Mouse (Mus musculus): Measurements from ENCODE around the gene Prr22.
A peak's percentile ranks its signal among the peaks of the same experiment; 100 is the strongest.

Prr22 gene

DNA sequence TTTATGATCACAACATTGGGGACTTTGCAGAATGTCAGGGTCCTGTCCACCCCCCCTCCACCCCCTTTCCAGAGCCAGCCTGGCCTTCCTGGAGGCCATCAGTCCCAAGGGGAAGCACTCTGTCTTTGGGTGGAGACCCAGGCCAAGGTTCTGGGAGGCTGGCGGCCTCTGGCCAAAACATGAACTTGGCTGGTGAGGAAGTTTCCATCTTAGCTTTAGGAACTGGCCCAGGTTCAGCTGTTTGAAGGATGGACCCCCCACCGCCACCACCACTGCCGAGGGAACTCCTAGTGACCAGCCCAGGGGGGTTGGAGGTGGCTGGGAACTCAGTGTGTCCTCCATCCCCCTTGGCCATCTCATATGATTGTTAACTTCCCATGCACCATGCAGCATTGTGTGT is 9.0 kb upstream of the Prr22 start:
- no peak for DNase-seq (ENCODE audit: low spot score in 2 of 2)

DNA sequence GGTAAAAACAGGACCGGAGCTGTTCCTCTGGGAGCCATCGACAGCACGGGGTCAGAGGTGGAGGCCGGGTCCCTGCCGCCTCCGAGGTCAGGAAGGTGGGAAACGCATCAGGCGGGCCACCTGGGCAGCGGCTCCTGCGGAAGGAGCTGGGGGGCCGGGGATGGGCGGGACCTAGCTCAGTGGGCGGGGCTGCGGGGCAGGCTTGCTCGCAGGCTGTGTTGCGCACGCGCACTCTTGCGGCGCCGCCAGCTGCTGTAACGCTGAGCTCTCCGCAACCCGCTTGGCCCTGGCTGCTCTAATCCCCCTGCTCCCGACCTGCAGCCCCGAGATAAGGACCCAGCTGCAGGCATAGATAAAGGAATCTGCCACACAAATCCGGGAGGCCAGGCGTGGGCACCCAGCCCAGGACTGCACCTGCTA is 8.0 kb upstream of the Prr22 start:
- DNase-seq (ENCODE audit: low spot score in 2 of 2), result peak; percentile 87 to 95

DNA sequence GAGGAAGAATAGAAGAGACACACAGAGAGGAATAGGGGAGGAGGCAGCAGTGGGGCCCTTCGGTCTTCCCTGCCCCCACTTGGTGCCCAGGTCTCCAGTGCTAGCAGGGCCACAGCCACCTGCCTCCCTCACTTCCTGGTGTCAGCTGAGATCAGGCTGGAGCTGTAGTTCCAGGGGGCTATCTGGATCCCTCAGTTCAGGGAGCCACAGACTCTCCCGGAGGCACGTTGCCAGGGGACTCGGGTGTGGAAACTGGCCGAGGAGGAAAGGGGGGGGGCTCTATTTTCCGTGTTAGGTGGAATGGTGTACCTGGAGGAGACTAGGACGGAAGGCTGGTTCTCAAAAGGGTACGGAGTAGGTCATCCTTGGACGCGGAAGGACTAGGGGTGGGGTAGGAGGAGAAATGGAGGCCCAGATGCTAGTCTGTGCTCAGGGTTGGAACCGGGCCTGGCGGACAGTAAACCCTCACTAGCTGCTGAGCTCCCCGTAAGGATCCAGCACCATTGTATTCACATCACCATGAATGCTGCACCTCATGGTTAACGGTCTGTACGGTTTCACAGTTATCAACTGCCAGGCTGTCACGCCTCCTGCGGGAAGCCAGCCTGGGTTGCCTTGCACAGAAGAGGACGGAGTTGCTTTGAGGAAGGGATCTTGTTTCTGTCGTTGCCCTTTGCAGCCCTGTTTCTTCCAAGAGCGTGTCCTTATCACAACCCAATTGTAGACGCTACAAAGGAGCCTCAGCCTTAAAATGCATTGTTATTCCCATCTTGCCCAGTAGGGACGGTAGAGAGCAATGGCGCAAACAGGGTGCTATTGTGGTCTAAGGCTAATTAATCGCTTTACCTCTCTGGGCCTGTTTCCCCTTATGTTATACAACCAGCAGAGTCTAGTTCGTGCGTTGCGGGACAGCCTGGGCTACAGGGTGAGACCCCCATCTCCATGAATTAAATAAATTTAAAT is 7.0 kb upstream of the Prr22 start:
- peak; percentile 75 to 78 for DNase-seq (ENCODE audit: low spot score in 2 of 2)

DNA sequence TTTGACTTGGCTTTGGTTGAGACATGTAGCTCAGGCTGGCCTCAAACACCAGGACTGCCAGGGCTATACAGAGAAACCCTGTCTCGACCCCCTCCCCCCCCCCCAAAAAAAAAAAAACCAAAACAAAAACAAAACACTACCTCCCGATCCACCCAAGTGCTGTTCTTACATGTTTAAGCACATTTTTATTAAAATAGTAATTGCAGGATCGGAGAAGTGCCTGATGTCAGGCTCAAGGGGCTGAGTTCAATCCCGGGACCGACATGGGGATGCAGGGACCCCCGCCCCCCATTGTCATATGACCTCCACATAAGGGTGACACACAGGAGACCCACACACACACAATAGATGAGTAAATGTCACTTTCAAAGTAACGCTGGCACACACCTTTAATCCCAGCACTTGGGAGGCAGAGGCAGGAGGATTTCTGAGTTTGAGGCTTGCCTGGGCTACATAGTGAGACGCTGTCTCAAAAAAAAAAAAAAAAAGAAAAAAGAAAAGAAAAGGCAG is 6.3 kb upstream of the Prr22 start:
- DNase-seq (ENCODE audit: low spot score in 2 of 2), result no peak

DNA sequence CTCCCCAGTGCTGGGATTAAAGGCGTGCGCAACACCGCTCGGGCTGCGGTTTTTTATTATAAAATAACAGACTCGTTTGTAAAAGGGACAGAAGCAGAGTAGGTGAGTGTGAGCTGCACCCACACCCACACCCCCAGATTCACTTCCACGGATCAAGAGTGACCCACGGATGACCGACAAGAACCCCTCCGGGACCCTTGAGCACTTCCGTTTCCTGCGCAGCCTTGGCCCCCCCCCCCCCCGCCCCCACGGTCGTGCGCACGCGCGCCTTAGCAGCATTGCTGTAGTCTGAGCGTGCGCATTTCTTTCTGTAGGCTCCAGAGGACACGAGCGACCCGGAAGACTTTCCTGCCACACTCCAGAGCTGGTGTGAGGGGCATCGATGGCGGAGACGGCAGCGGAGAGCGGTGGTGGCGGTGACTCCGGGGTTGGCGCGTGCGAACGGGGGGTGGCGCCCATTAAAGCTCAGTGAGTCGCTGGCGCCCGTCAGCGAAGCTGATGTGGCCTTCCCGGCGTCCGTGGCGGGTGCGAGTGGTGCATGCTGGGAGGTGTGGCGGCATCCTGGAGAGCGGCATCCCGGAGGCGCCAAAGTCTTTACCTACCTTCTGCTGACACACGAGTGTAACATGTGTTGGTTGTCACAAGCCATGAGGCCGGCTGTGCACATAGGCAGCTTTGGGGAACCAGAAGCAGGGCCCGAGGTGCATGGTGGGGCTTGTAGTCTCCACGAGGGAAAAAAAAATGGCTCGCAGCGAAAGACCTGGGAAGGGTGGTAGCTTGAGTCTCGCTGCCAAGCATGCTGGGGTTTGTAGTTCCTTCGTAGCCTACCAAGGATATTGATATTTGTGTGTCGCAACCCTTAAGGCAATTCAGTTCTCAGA is 5.3 kb upstream of the Prr22 start, which contains the start of gene Dus3l:
Dus3l (plus strand) TSS at position 284 of the 881 bp plus-strand sequence.
- DNase-seq (ENCODE audit: low spot score in 2 of 2), result peak; percentile 89 to 97

DNA sequence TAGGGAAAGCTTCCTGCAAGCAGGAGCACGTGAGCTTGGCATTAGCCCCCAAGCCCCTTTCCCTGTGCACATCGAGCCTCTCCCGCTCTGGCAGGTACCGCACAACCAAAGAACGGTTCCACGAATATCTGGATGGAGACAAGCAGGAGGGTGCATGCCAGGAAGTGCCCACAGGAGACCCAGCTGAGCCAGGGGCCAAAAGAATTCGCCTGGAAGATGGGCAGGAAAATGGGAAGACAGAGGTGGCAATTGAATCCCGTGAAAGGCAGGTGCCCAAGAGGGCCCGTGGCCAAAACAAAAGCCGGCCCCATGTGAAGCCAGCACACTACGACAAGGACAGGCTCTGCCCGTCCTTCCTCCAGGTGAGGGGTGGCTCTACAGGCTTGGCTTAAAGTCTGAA is 4.6 kb upstream of the Prr22 start:
- no peak for DNase-seq (ENCODE audit: low spot score in 2 of 2)

DNA sequence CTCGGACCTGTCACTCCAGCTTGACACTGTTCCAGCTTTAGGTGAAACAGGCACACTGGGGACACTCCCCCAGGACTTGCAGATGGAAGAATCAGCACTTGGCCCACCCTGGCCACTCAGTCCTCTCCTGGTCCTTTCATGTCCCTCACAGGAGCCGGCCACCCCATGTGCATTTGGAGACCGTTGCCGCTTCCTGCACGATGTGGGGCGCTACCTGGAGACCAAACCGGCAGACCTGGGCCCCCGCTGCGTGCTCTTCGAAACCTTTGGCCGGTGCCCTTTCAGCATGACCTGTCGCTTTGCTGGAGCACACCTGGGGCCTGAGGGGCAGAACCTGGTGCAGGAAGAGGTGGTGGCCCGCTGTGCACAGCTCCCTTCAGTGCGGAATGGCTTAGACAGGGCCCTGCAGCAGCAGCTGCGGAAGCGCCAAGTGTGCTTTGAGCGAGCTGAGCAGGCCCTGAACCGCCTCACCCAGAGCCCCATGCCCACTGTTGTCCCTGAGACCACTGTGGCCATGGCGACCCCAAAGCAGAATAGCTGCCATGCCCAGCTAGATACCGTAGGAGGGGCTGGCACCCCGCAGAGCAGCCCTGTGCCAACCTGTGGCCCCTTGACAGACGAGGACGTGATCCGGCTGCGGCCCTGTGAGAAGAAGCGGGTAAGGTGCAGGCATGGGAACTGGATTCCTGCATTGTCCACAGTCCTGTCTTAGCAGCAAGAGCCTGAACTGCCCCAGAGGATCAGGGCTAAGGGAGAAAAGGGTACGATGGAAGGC is 3.2 kb upstream of the Prr22 start:
- DNase-seq (ENCODE audit: low spot score in 2 of 2), result no peak

DNA sequence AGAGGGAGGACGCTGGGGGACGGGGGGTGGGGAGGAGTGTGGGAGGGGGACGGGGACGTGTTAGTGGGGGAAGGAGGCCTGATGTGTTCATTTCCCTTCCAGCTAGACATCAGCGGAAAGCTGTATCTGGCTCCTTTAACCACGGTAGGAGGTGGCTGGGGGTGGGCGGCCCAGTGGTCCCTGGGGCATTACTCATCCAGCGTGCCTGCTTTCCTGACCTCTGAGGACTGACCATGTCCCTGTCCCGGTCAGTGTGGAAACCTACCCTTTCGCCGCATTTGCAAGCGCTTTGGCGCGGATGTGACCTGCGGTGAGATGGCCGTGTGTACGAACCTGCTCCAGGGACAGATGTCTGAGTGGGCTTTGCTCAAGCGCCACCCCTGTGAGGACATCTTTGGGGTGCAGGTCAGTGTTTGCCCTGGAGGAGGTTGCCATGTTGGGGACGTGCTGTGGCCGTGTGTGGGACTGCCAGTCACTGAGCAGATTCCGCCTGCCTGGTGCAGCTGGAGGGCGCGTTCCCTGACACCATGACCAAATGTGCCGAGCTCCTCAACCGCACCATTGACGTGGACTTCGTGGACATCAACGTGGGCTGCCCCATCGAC is 2.4 kb upstream of the Prr22 start:
- DNase-seq (ENCODE audit: low spot score in 2 of 2), result no peak

DNA sequence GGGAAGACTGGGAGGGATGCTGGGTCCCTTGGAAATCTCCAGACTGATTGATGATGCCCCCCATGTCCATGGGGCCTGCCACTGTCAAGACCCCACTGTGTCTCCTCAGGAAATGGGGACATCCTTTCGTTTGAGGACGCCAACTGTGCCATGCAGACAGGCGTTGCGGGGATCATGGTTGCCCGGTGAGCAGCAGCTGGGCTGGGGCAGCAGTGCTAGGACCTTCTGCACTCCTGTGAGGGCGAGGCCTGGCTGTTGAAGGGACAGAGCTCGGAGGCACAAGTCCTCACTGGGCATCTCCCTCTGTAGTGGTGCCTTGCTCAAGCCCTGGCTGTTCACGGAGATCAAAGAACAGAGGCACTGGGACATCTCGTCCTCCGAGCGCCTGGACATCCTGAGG is 1.1 kb upstream of the Prr22 start:
- no peak for DNase-seq (ENCODE audit: low spot score in 2 of 2)

DNA sequence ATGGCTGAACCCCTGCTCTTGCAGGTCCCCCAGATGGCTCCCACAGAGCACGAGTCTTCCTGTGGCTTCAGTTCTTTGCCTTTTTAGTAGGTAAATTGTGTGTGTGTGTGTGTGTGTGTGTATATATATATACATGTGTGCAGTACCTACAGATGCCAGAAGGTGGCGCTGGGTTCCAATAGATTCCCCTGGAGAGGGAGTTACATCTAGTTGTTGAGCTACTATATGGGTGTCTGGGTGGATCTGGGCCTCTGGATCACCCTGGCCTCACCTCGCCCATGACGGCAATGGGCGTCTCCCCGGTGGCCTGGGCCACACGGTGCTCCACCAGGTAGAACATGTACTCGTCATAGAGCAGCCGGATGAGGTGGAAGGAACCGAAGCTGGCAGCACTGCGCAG is 7.5 kb downstream of the Prr22 start:
- peak in 1 of 2 experiments; percentile 55 for DNase-seq (ENCODE audit: low spot score in 2 of 2)

DNA sequence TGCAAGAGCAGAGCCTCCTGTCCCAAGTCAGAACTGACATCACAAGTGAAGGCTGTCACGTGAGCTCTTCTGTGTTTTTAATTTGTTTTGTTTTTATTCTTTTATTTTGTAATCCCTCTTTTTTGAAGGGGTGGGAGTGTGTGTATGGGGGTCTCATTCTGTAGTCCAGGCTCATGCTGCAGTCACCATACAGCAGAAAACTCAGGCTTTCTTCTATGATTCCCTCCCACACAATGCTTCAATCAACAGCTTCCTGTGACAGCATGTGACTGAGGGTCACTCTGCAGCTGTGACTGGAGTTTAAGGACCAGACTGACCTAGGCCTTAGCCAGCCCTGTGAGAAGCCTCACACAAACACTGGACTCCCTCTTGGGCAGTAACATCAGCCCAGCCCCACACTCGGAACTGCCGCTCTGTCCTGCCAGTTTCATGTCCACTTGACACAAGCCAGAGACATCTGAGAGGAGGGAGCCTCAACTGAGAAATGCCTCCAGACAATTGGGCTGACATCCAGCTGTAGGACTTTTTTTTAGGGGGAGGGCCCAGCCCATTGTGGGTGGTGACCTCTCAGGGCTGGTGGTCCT is 8.8 kb downstream of the Prr22 start:
- no peak for DNase-seq (ENCODE audit: low spot score in 2 of 2)

DNA sequence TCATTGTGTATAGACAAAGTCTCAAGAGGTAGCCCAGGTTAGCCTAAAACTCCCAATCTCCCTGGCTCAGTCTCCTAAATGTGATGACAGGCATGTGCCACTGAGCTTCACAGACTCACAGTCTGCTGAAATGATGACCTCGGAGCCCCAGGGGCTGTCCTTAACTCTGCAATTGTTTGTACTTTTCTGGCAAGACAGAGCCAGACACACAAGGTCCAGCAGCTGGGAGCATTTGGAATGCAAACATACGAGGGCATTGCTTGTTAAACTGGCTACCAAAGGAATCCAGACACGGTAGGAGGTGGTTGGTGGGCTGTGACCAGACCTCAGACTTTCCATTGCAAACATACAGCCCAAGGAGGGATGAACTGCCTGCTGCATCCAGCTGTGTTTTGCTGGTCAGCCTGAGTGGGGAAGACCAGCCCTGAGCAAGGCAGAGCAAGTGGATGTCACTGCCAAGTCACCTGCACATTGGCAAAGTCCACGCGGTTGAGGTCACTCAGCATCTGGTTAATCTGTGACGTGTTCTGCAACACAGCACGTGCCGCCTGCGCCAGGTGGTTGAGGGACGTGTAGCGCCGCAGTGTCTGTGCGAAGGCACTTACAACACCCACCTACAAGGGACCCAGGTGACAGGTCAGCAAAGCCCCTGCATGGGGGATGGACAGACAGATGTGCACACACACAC is 10.4 kb downstream of the Prr22 start:
- no peak for DNase-seq (ENCODE audit: low spot score in 2 of 2)

DNA sequence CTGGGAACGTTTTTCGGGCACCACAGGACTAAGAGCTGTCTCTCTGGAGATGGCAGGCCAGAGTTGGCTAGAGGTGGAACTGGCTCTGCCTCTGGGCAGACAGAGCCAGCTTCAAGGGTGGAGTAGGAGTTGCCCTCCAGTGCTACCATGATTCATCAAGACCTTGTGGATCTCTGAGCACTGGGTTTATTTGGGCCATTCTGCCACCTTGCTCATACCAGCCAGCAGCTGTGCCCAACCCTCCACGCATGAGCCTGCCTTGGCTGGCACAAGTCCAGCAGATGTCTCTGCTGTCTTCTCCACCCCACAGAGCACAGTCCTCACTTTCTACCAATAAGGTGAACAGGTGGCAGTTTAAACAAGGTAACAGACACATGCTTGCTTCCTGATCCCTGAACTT is 18.8 kb downstream of the Prr22 start:
- no peak for DNase-seq (ENCODE audit: low spot score in 2 of 2)

DNA sequence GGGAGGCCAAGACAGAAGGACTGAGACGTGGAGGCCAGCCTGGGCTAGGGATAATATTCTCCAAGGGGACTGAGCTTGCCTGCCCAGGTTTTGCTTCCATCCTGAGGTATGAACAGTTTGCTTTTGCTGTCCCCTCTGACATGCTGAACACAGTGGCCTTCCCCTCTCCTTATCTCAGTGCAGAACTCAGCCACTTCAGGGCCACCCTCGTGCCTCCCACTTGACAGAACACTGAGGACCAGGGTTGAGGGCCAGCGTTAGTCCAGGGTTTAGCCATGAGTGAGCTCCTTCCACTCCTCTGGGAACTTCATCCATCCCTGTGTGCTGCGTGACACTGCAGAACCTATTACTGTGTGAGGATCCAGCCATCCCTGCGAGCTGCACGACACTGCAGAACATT is 19.2 kb downstream of the Prr22 start:
- DNase-seq (ENCODE audit: low spot score in 2 of 2), result no peak

DNA sequence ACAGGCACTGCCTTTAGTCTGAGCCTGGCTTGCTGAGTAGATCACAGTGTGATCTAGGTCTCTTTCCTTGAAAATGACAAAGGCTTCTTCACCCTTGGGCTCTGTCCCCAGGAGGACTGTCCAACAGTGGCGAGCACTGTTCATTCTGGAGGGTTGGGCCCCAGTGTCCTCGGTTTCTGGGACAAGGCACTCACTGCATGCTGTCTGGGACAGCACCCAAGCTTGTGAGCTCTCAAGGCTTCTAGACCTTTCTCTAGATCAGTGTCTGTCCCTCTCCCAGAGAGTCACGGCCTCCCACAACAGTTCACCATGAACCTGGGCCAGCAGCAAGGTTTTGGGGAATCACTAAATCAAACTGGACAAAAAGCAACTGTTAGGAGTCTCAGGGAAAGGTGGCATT is 22.5 kb downstream of the Prr22 start:
- DNase-seq (ENCODE audit: low spot score in 2 of 2), result no peak

DNA sequence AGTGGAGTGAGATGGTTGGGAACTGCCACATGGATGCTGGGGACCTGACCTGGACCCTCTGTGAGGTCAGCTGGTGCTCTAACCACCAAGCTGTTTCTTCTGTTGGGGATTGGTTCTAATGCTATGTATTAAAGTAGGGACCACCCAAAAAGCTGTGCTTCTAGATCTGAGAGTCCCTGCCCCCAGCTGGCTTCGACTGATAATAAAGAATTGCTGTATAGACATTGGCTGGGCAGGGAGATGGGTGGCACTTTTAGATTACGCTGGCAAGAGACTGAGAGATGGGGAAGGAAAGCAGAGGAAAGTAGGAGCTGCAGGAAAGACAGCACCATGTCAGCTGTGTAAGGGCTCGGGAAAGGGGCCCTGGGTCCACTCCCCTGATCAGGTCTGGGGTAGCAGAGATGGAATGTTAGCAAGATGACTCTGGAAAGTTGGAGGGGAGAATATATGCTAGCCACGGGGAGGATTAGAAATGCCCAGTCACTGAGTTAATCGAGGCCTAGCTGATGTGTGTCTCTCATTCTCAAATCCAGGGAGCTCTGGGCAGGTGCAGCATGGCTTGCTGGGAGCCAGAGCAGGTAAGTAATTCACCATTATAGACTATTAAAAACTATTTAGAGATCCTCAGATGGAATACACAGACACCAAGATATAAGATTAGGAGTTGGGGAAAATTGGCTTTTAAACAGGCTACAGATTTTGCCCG is 23.7 kb downstream of the Prr22 start:
- peak in 1 of 2 experiments; percentile 61 for DNase-seq (ENCODE audit: low spot score in 2 of 2)

DNA sequence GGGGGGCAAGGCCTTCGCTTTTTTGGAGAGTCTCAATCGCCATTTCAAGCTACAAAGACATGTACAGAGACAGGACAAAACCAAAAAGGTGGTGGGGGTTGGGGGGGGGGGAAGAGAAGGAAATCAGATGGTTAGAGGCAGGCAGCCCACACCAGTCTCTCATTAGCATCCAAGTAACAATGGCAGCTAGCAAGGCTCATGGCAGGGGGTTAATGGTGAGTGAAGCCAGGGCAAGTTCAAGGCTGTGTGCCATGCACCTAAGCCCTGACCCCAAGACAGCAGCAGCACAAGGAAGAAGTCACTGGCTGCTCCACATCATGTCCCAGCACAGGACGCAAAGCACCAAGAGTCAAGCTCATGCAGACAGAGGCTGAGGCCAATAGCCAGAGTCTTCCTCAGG is 29.2 kb downstream of the Prr22 start:
- DNase-seq (ENCODE audit: low spot score in 2 of 2), result no peak

DNA sequence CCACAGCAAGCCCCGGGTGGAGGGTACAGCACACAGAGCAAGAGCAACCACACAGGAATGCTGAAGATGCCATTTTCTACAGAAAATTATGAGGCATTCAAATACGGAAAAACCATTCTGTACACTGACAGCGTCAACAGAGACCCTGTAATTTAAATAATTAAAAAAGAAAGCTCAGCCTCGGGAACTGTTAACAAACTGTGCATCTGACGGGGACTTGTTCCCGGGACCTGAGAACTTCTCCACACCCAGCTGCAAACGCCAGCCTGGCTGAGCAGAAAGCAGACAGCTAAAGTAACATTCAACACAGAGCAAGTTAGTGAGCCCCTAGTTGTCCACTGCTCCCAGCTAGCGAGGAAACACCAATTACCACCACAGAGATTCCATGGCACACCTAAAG is 32.0 kb downstream of the Prr22 start:
- DNase-seq (ENCODE audit: low spot score in 2 of 2), result no peak

DNA sequence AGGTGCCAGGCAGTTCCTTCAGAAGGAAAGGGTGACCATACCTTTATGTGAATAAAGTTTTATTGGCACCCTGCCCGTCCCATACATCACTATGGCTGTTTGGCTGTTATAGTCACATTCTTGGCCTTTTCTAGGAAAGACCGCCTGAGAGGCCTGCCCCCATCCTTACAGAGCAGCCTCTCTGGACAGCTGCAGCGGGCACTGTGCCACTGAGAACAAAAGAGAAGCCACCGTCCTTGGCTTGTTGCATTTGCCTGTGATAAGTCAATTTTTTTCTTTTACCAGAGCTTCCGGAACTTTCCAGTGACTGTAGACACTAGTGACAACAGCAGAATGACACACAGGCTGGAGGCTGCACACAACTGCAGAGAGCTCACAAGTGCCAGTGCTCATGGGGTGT is 34.9 kb downstream of the Prr22 start:
- no peak for DNase-seq (ENCODE audit: low spot score in 2 of 2)

DNA sequence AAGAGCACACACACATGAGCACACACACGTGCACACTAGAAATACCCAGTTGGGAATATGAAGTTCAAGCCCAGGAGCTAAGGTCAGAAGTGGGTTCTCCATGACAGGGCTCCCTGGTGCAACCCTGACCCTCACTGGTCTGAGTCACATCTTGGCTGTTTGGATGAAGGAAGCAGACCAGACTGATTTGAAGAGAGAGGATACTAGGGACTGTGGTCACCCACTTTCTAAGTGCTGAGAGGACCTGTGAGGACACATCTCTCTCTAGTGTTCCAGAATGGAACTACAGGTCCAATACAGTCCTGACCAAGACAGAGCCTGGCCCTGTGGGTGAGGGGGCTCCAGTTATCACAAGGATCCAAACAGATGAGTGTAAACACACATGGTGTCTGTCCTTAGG is 35.7 kb downstream of the Prr22 start:
- DNase-seq (ENCODE audit: low spot score in 2 of 2), result no peak
